Mouse (Mus musculus): ENCODE results near the gene Ablim2.

Ablim2 gene

GRCm38 (mm10) chr5:35815051-35815450 lies 57.4 kb downstream of the Ablim2 start:
- DNase-seq = no peak

GRCm38 (mm10) chr5:35817266-35817665 lies 59.6 kb downstream of the Ablim2 start:
- no peak for DNase-seq

GRCm38 (mm10) chr5:35817882-35818281 lies 60.2 kb downstream of the Ablim2 start:
- DNase-seq = no peak

GRCm38 (mm10) chr5:35822721-35823120 lies 65.0 kb downstream of the Ablim2 start:
- no peak for DNase-seq

GRCm38 (mm10) chr5:35826465-35826864 lies 68.8 kb downstream of the Ablim2 start:
- no peak for DNase-seq

GRCm38 (mm10) chr5:35827075-35827474 lies 69.4 kb downstream of the Ablim2 start:
- DNase-seq = no peak

- no peak for DNase-seq
Measured at GRCm38 (mm10) chr5:35827856-35828255, 70.2 kb downstream of the Ablim2 start.

- no peak for DNase-seq
Measured at GRCm38 (mm10) chr5:35830101-35830500, 72.4 kb downstream of the Ablim2 start.

- no peak for DNase-seq
Measured at GRCm38 (mm10) chr5:35833881-35834280, 76.2 kb downstream of the Ablim2 start.

- DNase-seq = no peak
Measured at GRCm38 (mm10) chr5:35836992-35837391, 79.3 kb downstream of the Ablim2 start.

GRCm38 (mm10) chr5:35839262-35839661 lies 81.6 kb downstream of the Ablim2 start:
- DNase-seq = no peak

GRCm38 (mm10) chr5:35851485-35851884 lies 93.8 kb downstream of the Ablim2 start:
- no peak for DNase-seq

- DNase-seq = no peak
Measured at GRCm38 (mm10) chr5:35853463-35853862, 95.8 kb downstream of the Ablim2 start.

- no peak for DNase-seq
Measured at GRCm38 (mm10) chr5:35856245-35856644, 98.6 kb downstream of the Ablim2 start.

- DNase-seq = peak; percentile 65
Measured at GRCm38 (mm10) chr5:35858069-35858468, 100.4 kb downstream of the Ablim2 start.

GRCm38 (mm10) chr5:35861456-35861855 lies 103.8 kb downstream of the Ablim2 start:
- no peak for DNase-seq

- no peak for DNase-seq
Measured at GRCm38 (mm10) chr5:35869973-35870372, 112.3 kb downstream of the Ablim2 start.

GRCm38 (mm10) chr5:35870408-35871012 lies 112.8 kb downstream of the Ablim2 start:
- peak; percentile 87 for DNase-seq

- peak; percentile 24 for DNase-seq
Measured at GRCm38 (mm10) chr5:35873382-35873781, 115.7 kb downstream of the Ablim2 start.

GRCm38 (mm10) chr5:35876236-35876635 lies 118.6 kb downstream of the Ablim2 start:
- no peak for DNase-seq

- DNase-seq = no peak
Measured at GRCm38 (mm10) chr5:35879199-35879598, 121.5 kb downstream of the Ablim2 start.

- peak; percentile 76 for DNase-seq
Measured at GRCm38 (mm10) chr5:35882391-35882790, 124.7 kb downstream of the Ablim2 start.

- DNase-seq = peak; percentile 48
Measured at GRCm38 (mm10) chr5:35884262-35884661, 126.6 kb downstream of the Ablim2 start.

GRCm38 (mm10) chr5:35884689-35885088 lies 127.0 kb downstream of the Ablim2 start:
- no peak for DNase-seq

GRCm38 (mm10) chr5:35888959-35889358 lies 131.3 kb downstream of the Ablim2 start:
- DNase-seq = peak; percentile 40
